Mouse (Mus musculus) mature B cell (primary cell): ENCODE data around the gene Tjp3.

Experiments used
- in situ Hi-C: fragments of 300-500 bp; cut with MboI; formaldehyde crosslinking; loops from 2 replicates; pipeline ENCODE4 v1.14.3; 2019

Tjp3 gene

DNA sequence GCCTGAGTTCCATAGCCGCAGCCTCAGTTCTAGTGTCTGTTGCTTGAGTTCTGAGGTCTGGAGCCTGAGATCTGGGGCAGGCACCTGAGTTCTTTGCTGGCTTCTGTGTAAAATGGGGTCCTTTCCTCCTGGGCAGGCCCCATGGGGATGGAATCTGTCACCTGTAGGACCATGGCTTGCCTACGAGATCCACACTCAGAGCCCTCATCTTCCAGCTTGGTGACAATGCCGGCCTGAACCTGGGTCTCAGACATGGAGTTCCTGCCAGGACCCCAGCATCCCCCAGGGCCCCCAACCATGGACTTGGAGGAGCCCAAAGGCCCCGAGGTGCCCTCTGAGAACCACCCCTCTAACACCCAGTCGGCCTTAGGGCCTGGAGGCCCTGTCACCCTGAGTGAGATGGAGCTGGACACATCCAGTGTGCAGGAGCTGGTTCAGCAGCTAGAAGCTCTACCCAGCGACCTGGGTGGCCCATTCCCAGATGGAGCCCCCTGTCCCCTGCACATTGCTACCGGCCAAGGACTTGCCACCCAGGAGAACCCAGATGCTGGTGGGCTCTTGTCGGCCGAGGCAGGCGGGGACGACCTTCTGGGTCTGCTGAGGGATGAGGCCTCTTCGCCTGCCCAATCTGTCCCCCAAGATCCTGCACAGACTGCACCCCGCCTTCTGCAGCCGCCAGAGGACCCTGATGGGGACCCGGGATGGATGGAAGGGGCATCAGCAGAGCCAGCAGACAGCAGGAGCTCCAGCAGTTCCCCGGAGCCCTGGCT is 22.6 kb downstream of the Tjp3 start:
- in situ Hi-C loops, result no loop called here

- in situ Hi-C loops, result no loop called here
Observed at GRCm38 (mm10) chr10:81268056-81268455, 23.3 kb downstream of the Tjp3 start.

DNA sequence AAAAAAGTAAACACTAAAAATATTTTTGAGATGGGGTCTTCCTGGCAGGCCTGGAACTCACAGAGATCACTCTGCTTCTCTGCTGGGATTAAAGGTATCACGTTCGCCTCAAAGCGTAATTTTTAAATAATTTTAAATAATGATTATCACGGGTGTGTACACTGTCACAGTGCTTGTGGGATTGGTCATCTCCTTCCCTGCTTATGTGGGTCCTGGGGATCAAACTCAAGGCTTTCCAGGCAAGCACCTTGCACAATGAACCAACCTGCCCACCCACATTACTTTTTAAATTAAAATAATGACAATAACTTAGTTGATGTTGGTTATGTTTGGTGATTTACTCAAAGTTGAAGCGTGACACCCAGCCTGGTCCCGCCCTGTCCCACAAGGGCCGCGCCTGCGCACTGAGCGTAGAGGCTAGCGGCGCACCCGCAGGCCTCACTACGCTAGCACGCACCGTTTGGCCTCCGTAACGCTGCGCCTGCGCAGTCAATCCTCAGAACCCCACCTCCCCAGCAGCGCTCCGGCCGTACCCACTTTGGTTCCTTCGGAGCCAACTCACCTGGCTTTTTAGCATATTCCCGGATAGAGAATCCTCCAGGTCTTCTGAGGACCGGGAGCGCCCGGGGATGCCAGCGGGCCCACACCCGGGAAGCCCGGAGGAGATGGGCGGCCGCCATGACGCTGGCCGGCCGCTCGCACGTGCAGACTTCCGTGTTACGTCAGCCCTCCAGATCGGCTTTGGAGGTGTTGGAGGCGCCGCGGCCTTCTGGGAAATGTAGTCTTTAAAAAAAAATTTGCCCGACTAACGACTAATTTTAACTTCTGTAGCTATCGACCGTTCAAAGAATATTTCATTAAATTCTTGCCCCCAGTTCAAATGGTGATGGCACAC is 24.9 kb downstream of the Tjp3 start, which contains the start of the genes Mrpl54 and Apba3:
Gene Mrpl54, minus strand, starts transcription at position 724 of the 895 bp plus-strand sequence.
Gene Apba3, plus strand, starts transcription at position 750 of the 895 bp plus-strand sequence.
- in situ Hi-C loops, result no loop called here

DNA sequence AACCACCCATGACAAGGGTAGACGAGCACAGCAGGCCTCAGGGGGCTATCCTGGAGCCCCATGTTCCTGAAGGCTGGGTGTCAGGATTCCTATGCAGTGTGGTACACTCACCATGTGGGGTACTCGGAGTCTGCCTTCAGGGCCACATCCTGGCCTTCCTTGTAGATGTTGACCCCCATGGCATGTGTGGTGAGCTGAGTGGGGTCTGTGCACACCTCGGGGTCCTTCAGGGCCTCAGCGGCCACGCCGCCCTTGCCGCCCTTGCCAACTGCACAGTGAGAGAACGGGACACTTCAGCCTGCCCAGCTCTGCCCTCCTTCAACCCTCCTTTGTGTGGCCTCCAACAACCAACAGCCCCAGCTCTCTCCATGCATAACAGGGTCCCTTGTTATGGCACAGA is 25.8 kb downstream of the Tjp3 start:
- in situ Hi-C loops, result no loop called here

GRCm38 (mm10) chr10:81261025-81261424 is 30.4 kb downstream of the Tjp3 start:
- in situ Hi-C loops, result no loop called here

GRCm38 (mm10) chr10:81259225-81259884 is 32.0 kb downstream of the Tjp3 start:
- in situ Hi-C loops, result no loop called here

- in situ Hi-C loops, result no loop called here
Observed at GRCm38 (mm10) chr10:81257158-81258039, 34.0 kb downstream of the Tjp3 start.

GRCm38 (mm10) chr10:81254886-81255285 is 36.5 kb downstream of the Tjp3 start:
- in situ Hi-C loops, result no loop called here

DNA sequence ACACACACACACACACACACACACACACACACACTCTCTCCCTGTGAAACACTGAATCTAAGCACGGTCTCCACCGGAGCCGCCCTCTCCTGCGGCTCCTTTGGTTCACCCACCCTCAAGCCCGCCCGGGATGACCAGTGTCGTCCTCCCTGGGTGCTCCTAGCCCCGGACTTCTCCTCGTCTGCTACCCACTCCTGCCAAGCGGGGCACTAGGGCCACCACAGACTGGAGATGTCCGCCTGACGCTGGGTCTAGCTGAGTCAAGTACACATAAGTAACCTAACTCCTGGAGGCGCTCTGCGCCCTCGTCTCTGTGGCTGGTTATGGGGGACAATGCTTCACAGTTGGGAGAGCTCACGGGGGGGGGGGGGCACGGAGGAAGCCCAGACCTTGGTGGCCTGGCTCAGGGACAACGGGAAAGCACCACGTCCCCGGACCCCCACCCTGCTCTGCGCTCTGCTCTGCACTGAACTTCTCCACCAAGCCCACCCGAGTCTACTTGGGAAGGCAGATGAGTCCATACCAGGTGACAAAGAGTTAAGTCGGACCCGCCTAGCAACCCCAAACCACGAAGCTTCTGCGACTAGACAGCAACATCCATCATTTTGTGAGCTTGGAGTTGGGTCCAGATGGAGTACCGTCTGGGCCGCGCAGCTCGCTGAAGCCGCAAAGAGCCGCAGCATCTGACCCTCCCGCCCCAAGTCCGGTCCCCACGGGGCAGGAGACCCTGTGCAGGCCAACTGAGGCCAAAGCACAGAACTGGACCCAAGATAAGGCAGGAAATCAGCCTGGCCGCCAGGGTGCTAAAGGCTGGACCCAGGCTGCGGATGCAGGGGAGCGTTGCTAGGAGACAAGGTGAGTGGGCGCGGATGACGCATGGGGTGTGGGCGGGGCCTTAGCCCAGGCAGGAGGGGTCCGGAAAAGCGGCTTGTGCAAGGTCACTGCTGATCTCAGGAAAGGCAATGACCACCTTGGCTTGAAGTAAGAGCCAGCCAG is 38.7 kb downstream of the Tjp3 start, which contains the start of gene Matk:
Gene Matk, plus strand, starts transcription at position 512 of the 996 bp plus-strand sequence.
- in situ Hi-C loops, result no loop called here

DNA sequence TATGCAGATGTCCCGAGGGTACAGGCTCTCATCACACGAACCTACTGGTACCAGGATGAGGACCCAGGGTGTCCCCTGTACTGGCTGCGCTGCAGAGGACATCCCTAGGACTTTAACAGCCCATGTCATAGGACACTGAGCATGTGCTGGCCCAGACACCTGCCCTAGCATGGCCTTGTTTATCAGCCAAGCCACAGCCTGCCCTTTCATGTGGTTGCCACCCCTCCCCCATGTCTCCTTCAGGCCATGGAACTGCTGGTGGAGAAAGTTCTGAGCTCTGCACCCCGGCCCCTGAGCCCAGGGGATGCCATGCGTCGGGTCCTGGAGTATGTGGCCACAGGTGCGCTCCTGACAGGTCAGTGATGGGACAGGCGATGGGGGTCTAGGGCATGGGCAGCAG is 41.9 kb downstream of the Tjp3 start:
- in situ Hi-C loops, result no loop called here

- in situ Hi-C loops, result no loop called here
Observed at GRCm38 (mm10) chr10:81247804-81248203, 43.6 kb downstream of the Tjp3 start.

GRCm38 (mm10) chr10:81245166-81245565 is 46.2 kb downstream of the Tjp3 start:
- in situ Hi-C loops, result no loop called here

- in situ Hi-C loops, result no loop called here
Observed at GRCm38 (mm10) chr10:81244595-81244994, 46.8 kb downstream of the Tjp3 start.

DNA sequence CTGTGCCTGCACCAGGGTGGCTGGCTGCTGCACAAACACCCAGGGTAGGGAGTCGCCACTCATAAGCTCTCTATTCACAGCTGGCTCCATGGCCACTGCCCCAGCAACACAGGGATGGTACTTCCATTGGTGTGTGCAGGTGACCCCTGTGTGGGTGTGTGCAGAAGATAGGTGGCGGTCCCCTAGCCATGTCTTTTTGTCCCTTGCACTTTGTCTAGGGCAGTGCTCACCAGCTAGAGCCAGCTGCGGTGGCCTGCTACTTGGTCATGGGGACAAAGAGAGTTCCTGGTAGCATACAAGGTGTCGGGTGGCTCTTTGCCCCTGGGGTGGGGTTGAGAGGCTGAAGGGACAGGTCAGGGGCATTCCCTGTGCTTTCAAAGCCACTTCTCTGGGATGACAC is 47.2 kb downstream of the Tjp3 start:
- in situ Hi-C loops, result no loop called here

DNA sequence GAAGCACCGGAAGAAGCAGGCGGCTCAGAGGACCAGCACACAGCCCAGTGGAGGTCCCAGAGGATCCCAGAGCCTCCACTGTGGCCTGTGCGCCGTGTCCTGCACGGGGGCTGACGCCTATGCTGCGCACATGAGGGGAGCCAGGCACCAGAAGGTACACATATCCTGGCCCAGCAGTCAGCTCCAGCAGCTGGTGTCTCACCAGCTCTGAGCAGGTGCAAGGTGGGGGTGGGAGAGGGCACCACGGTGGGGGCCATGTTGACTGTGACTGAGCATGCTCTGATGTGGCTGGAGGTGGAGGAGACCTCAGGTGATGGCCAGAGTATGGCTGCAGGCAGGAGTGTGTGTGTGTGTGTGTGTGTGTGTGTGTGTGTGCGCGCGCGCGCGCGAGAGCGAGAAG is 49.4 kb downstream of the Tjp3 start:
- in situ Hi-C loops, result no loop called here

GRCm38 (mm10) chr10:81240876-81241275 is 50.5 kb downstream of the Tjp3 start:
- in situ Hi-C loops, result no loop called here

GRCm38 (mm10) chr10:81238618-81239017 is 52.8 kb downstream of the Tjp3 start:
- in situ Hi-C loops, result no loop called here

- in situ Hi-C loops, result no loop called here
Observed at GRCm38 (mm10) chr10:81236471-81237268, 54.7 kb downstream of the Tjp3 start.

GRCm38 (mm10) chr10:81234206-81234605 is 57.2 kb downstream of the Tjp3 start:
- in situ Hi-C loops, result no loop called here
